Mouse (Mus musculus): ENCODE results near the gene Rbpj.
"Not testable (repeated sequence)": the region's sequence is repeated elsewhere in the genome, so short reads cannot be mapped to it uniquely, and the experiment has no call there.

Rbpj gene

GRCm38 (mm10) chr5:53511426-53511825, 45.5 kb downstream of the Rbpj start:
- in situ Hi-C loops (cut with MseI, MboI), result no loop called here

GRCm38 (mm10) chr5:53514959-53515612, 49.1 kb downstream of the Rbpj start:
- in situ Hi-C loops (cut with MseI, MboI), result no loop called here

- in situ Hi-C loops (cut with MseI, MboI), result no loop called here
Measured at GRCm38 (mm10) chr5:53516482-53516881, 50.5 kb downstream of the Rbpj start.

GRCm38 (mm10) chr5:53517802-53518201, 51.9 kb downstream of the Rbpj start:
- in situ Hi-C loops (cut with MseI, MboI), result no loop called here

GRCm38 (mm10) chr5:53519131-53519530, 53.2 kb downstream of the Rbpj start:
- in situ Hi-C loops (cut with MseI, MboI), result no loop called here

- in situ Hi-C loops (cut with MseI, MboI), result no loop called here
Measured at GRCm38 (mm10) chr5:53519998-53520577, 54.1 kb downstream of the Rbpj start.

GRCm38 (mm10) chr5:53523046-53523445, 57.1 kb downstream of the Rbpj start:
- in situ Hi-C loops (cut with MseI, MboI), result no loop called here

- in situ Hi-C loops (cut with MseI, MboI), result no loop called here
Measured at GRCm38 (mm10) chr5:53524162-53524561, 58.2 kb downstream of the Rbpj start.

GRCm38 (mm10) chr5:53524831-53525230, 58.9 kb downstream of the Rbpj start:
- in situ Hi-C loops (cut with MseI, MboI), result no loop called here

GRCm38 (mm10) chr5:53525305-53526069, 59.5 kb downstream of the Rbpj start:
- in situ Hi-C loops (cut with MseI, MboI), result no loop called here

GRCm38 (mm10) chr5:53526070-53526430, 60.1 kb downstream of the Rbpj start:
- in situ Hi-C loops (cut with MseI, MboI), result no loop called here

GRCm38 (mm10) chr5:53529846-53530245, 63.9 kb downstream of the Rbpj start:
- in situ Hi-C loops (cut with MseI, MboI), result no loop called here

- in situ Hi-C loops (cut with MseI, MboI), result no loop called here
Measured at GRCm38 (mm10) chr5:53535096-53535495, 69.1 kb downstream of the Rbpj start.

- in situ Hi-C loops (cut with MseI, MboI), result no loop called here
Measured at GRCm38 (mm10) chr5:53536635-53537554, 70.9 kb downstream of the Rbpj start.

- in situ Hi-C loops (cut with MseI, MboI), result no loop called here
Measured at GRCm38 (mm10) chr5:53539860-53540633, 74.1 kb downstream of the Rbpj start.

- in situ Hi-C loops (cut with MseI, MboI), result no loop called here
Measured at GRCm38 (mm10) chr5:53542073-53542472, 76.1 kb downstream of the Rbpj start.

GRCm38 (mm10) chr5:53543399-53543798, 77.4 kb downstream of the Rbpj start:
- in situ Hi-C loops (cut with MseI, MboI), result no loop called here

GRCm38 (mm10) chr5:53543945-53544344, 78.0 kb downstream of the Rbpj start:
- in situ Hi-C loops (cut with MseI, MboI), result no loop called here

- in situ Hi-C loops (cut with MseI, MboI), result no loop called here
Measured at GRCm38 (mm10) chr5:53546440-53546839, 80.5 kb downstream of the Rbpj start.

GRCm38 (mm10) chr5:53546979-53547472, 81.1 kb downstream of the Rbpj start:
- in situ Hi-C loops (cut with MseI, MboI), result no loop called here

- in situ Hi-C loops (cut with MseI, MboI), result not testable (repeated sequence)
Measured at GRCm38 (mm10) chr5:53550329-53550728, 84.4 kb downstream of the Rbpj start.
